Mouse (Mus musculus) gonadal fat pad, adult 2 months (tissue): ENCODE data around the gene Gipc3. TPM values are rescaled to one million over a fixed set of nuclear protein-coding genes. Genes with fewer than 3 reads are reported as not detected.

Experiments
- DNase-seq: peaks from one replicate; pipeline ENCODE4 v3.0.0-alpha.2; 2012; ENCODE audit warnings: low read depth
- polyA plus RNA-seq: library from polyadenylated mRNA; depleted of rRNA; stranded (reverse); fragments of >200 nt; gene quantifications from 2 replicates; pipeline ENCODE4 v1.2.3, GENCODE M21; 2012

The Gipc3 gene
- polyA plus RNA-seq, 1 experiment: 1.7 TPM

DNA sequence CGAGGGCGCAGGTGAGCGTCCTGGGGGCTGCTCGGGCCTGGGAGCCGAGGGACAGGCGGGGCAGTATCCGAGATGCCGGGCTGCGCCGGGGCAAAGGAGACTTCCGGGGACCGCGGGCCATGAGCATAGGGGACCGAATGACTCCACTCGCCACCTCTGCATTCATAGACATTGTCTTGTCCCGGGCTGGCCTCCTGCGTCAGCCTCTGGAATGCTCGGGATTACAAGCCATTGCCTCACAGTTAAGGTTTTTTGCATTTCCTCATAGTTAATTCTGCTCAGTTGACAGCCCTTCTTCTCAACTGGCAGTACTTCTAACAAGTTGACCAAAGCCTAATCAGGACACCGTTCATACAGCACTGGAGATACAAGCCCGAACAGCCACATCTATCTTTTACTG lies 21.6 kb downstream of the Gipc3 start:
- DNase-seq: no peak

GRCm38 (mm10) chr10:81320550-81321347 lies 22.3 kb downstream of the Gipc3 start, which contains the start of gene Cactin:
Gene Cactin (plus strand): TSS chr10:81321103.
- DNase-seq: peak; percentile 97

DNA sequence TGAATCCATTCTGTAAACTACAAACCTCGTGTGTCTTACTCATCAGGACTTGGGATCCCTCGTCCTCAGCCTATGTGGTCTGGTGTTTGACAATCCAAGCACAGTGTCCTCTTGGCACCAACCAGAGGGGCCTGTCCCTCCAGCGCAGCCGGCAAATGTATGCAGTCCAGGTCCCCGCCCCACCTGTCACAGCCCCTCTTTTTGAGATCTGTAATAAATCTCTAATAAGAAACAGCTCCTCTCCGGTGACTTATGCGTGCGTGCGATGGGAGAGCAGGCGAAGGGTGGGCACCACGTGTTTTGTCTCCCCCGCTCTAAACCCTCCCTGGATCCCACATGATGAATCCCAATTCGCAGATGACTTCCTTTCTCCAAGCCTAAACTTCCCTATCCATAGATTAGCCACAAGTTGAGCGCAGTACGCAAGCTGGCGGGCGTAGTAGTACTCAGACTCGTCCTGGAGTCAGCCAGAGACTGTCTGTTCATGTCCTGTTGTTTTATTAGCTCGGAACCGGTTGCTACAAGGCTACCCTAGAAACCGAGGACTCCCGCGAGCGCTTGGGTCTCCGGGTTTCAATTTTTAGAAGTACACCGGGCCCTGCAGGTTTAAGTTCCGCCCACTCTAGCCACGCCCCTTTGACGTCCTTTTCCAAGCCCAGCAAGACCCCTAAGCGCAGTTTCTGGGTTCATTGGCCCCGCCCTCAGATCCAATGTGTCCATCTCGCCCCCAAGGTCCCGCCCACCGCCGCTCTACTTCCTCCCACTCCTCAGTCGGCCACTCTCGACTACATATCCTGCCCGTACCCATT lies 23.1 kb downstream of the Gipc3 start:
- DNase-seq: peak; percentile 76

DNA sequence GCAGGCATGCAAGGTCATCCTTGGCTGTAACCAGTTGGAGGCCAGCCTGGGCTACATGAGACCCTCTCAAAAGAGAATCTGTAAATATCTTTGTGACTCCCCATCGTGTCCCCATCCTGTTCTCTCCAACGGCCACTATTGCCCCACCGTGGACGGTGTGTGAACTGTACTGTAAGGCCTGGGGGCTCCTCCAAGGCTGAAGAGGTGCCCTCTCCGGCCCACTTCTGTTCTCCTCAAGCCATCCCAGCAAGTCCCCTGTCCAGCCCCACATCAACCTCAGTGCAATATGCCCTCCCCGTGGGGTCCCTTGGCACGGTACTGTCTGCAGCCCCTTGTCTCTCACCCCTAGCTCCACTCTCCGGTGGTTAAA lies 23.8 kb downstream of the Gipc3 start:
- no peak for DNase-seq

- peak; percentile 36 for DNase-seq
Measured at GRCm38 (mm10) chr10:81318589-81319329, 24.3 kb downstream of the Gipc3 start.

DNA sequence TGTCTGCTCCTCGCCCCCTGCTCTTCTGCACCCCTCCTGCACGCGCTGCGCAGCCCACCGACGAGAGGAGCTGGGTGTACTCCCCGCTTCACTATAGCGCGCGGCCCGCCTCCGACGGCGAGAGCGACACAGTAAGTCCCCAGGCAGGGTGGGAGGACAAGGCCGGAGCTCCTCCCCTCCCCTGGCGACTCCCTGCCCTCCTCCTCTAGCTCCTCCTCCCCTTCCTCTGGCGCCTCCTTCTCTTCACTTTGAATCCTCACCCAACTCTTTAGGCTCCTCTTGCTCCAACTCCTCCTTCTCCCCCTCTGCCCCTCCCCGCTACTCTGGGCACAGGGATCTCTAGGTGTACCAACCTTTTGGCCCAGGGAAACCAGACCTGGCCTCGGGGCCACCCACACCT lies 25.8 kb downstream of the Gipc3 start:
- DNase-seq: peak; percentile 33

- DNase-seq: no peak
Measured at GRCm38 (mm10) chr10:81316338-81317060, 26.6 kb downstream of the Gipc3 start.

GRCm38 (mm10) chr10:81315587-81315986 lies 27.5 kb downstream of the Gipc3 start:
- no peak for DNase-seq

DNA sequence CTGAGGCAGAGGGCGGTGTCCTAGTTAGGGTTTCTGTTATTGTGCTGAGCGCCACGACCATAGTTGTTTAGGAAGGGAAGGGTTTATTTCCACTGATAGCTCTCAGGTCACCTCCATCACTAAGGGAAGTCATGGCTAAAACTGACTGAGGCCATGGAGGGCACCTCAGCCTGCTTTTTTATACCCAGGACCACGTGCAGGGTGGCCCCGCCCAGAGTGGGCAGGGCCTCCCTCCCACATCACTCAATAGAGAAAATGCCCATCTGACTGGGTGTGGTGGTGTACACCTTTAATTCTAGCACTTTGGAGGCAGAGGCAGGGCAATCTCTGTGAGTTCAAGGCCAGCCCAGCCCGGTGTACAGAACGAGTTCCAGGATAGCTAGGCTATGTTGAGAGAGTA lies 28.9 kb downstream of the Gipc3 start:
- DNase-seq: no peak

DNA sequence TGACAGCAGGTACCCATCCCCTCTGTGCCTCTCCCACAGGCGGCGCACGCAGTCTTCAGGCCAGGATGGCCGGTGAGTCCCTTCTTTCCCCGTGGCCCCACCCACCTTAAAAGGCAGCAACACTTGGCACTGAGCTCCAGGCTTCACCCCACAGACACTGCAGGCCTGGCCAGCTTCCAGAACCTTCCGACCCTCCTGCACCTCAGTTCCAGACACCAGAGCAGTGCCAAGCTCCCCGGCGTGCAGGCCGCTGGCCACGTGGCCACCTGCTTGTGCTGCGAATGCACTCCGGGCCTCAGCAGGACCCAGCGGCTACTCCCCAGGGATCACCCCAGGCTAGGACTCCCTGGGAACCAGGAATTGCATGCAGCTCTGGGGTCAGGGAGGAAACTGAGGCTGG lies 29.5 kb downstream of the Gipc3 start:
- DNase-seq: no peak

- DNase-seq: no peak
Measured at GRCm38 (mm10) chr10:81309571-81309970, 33.5 kb downstream of the Gipc3 start.

DNA sequence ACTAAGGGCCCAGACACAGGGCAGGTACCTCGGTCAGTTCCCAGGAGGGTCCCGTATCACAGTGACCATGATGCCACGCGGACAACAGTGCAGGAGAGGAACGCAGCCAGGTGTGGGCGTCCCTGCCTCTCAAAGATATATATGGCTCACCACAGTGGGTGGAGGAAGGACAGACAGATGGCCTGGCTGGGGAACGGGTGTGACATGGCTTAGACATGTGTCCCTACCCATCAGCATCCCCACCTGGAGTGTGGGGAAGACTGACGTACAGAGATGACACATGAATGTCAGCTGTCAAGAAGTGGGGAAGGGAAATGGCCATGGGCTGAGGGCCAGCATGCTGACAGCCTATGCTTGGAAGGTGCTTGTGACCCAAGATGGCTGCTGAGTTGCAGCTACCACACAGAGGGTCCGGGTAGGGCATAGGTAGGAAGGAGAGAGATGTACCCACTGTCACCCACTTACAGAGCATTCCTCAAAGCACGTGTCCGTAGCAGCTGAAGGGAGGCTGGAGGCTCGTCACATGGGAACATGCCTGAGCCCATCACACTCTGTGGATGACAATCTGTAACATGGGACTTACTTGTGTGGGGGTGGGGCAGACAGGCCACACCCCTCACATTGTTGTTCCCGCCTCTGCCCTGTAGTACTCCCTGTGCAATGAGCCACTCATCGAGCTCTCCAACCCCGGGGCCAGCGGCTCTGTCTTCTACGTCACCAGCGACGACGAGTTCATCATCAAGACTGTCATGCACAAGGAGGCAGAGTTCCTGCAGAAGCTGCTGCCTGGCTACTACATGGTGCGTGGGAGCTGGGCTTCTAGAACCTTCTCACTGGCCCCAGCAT lies 36.0 kb downstream of the Gipc3 start:
- no peak for DNase-seq

GRCm38 (mm10) chr10:81306173-81306668 lies 36.8 kb downstream of the Gipc3 start:
- no peak for DNase-seq

- DNase-seq: no peak
Measured at GRCm38 (mm10) chr10:81305663-81306062, 37.4 kb downstream of the Gipc3 start.

GRCm38 (mm10) chr10:81304597-81305238 lies 38.3 kb downstream of the Gipc3 start:
- DNase-seq: no peak

GRCm38 (mm10) chr10:81303761-81304160 lies 39.3 kb downstream of the Gipc3 start:
- DNase-seq: no peak

GRCm38 (mm10) chr10:81303258-81303657 lies 39.8 kb downstream of the Gipc3 start:
- no peak for DNase-seq

DNA sequence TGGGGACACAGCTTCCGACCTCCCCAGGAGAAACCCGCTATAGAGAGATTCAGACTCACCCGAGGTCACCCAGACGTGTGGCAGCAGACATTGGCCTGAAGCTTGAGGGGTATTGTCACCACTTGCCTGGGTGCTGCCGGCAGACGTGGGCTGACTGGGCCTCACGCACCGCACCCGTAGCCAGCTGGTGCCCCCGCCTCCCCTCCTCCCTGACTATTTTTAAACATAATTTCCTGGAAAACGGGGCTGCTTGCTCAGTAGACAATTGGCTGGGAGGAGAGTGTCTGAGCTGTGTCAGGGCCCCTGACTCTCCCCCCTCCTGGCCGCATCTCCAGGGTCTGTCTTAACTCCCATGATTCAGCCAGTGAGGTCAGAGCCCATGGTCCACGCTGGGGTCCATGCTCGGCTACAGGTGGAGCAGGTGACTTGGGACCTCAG lies 40.3 kb downstream of the Gipc3 start:
- DNase-seq: no peak

DNA sequence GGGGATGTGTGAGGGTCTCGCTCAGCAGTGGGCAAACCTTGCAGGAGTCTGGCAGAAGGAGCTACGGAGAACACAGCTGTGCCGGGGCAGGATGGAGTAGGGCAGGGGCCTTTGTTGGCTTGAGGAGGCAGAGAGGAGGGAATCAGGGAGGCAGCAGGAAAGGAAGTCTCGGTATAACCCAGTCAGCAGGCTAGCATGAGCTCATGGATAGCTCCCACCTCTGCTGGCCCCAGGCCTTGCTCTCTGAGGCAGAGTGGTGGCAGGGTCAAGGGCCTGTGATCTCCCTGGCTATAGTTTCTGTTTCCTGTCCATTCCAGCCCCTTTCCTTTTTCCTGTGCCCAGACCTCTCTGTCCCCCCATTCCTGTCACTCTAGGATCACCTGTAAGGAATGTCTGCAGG lies 40.8 kb downstream of the Gipc3 start:
- no peak for DNase-seq

- no peak for DNase-seq
Measured at GRCm38 (mm10) chr10:81301321-81301720, 41.7 kb downstream of the Gipc3 start.
